Mouse (Mus musculus) kidney, postnatal 10 days (tissue): ENCODE data around the gene Ugp2.
"Not testable (repeated sequence)": the region's sequence is repeated elsewhere in the genome, so short reads cannot be mapped to it uniquely, and the experiment has no call there.

ENCODE experiments used
- DNase-seq: peaks from one replicate; pipeline ENCODE4 v3.0.0; 2021; ENCODE audit warnings: mixed read lengths

Ugp2 gene

DNA sequence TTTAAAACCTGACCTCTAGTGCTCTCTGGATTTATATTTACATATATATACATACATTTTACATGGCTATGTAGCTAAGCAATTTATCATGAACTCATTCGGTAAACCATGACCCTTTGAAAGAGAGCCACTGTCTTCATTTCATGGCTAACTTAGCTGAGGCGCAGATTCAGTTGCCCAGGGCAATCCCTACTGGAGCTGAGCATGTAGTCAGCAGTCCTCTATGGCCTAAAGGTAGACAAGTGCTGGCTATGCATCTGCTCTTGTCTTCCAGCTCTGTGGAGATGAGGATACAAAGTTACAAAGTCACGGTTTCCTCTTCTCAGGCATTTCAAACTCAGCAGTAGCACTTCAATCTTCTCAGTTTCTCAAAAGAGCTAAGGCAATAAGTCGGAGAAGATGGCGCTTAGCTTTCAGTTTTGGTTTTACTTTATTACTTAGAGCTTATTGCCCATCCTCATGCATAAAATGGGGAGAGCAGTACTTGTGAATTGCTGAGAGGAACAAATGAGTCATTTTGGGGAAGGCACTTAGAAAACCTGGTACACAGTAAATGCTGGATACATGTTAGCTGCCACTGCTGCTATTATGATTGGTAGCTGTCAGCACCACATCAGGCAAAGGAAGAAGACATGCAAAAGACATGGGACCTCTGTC lies 38.2 kb downstream of the Ugp2 start:
- DNase-seq = no peak

DNA sequence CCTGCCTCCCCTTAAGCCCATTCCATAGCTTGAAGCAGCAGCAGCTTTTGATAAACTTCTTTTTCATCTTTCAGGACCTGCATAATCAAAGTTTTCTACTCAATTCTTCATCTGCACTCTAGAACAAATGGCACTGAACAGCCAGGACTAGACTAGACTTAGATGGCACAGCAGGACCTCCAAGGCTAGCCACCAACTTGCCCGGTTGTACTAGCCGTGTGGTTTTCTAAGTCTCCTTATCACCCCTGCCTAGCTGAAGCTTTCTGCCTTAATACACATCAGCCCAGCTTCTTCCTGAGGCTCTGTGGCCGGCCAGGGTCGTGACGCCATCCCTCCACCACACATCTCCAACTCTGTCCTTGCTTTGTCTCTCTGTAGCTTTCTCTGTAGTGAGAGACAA lies 42.9 kb downstream of the Ugp2 start:
- DNase-seq = no peak

DNA sequence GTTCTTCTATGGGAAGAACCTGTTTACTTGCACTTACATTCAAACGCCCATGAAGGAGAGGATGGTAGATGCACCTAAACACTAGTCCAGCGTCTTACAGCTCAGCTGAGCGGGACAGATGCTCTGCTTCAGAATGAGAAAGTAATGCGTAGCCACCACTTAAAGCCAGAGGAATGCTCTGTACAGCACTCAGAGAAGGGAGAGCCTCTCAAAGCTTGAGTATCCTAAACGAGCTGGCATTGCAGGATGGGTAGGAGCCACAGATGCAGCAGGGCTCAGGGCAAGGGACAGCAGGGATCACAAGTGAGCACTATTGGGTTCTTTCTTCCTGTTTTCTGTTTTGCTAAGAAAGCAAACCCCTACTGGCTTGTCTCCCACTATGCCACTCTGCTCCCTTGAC lies 43.5 kb downstream of the Ugp2 start:
- no peak for DNase-seq

DNA sequence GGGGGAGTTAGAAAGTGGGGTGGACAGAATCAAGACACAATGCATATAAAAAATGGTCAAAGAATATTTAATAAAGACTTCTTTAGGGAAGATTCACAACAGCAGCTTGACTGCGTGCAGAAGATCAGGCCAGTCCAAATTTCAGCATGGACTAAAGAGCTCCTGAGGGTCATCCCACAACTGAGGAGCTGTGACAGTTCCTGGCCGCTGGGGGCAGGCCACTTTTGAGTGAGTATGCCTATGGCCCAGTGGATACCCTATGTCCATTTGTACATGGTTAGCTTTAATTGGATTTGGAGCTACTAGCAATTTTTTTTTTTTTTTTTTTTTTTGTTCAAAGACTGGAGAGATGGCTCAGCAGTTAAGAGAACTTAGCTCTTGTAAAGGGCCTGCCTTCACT lies 44.2 kb downstream of the Ugp2 start:
- peak; percentile 20 for DNase-seq

DNA sequence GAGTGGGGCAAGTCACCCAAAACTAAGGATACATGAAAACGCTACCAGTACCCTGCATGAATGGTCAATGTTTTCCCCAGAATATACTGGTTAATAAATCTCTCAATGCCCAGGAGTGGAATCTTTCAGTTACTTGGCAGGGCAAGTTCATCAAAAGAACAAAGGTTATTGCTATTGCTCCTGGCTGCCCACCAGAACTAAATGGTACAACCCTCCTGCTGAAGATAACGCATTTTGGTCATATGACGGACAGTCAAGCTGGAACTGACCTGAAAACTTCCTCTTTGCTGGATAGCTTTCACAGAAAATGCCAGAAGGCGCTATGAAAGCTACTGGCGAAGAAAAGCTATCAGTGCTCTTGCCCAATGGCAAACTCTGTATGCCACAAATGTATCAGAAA lies 45.2 kb downstream of the Ugp2 start:
- peak; percentile 12 for DNase-seq

DNA sequence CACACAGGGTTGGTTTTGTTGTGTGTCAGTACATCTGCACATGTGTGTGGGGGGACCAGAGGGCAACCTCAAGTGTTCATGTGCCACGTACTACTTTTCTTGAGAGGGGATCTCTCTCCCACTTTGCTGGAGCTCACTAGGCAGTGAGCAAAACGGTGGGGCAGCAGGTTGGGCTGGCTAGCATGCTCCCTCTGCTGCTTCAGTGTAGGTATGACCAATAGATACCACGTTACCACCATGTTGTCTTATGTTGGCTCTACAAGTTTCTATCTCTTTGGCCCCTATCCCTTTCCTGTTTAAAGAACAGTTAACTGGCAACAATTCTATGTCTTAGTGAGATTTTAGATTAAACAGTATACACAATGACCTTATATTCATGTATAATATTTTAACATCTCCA lies 48.7 kb downstream of the Ugp2 start:
- DNase-seq = no peak

DNA sequence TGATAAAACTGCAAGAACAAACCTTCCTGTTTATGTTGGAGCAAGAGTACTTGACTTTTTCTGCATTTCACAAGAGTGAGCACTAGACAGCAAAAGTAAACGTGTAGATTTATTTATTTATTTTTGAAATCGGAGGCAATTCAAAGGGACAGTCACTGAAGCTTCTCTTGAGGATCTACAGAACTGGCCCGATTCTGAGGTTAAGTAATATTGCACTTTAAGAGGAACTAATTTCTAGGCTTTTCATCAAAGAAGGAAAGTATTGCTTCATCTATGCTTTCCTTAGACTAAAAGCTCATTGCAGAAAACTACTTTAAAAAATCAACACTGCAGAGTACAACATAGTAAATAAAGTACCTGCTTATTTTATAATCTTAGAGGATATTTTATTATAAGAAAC lies 49.4 kb downstream of the Ugp2 start:
- DNase-seq = no peak

DNA sequence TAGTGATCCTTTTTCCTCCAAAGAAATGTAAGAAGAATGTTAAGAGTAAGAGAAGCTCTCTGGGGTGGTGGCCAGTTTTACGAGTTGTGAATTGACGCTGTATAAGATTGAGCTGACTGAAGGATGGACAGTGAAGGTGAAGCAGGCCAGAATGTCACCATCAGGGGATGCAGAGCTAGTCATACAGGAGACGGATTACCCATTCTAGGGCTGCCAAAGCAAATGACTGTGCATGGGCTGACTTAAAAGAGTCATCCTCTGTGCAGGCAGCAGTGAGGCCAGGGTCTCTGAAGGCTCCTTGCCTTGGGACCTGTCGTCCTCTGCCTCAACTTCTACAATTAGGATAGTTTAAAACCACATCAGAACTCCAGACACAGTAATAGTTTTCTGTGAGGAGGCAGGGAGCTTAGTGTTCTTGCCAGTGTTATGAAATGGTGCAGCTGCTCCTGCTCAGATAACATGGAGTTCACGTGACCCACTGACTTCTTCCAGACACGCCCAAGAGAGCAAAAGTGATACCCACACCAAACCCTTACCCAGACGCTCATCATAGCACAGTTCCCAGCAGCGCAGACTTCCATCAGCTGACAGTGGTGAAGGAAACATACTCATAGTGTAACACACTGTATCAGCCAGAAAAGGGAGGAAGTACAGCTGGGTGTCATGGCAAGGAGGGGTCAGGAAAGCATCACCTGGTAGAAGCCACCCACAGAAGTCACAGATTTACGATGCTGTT lies 56.9 kb downstream of the Ugp2 start:
- no peak for DNase-seq

DNA sequence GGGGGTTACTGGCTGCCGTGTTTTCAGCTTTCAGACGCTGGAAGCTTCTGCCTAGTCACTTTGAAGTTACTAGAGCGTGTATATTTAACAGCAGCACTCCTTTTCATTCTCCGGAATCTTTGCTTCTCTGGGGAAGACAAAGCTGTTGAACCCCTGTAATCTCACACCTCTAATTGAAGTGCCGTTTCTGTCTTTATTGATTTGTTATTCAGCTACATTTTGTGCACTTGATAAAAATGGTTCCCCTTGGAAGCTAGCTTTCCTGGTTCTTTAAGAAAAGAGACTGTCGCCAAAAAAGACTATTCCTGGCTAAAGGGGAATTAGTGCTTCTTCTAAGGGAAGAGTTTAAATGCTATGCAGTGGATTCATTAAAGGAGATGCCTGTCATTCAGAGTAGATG lies 61.5 kb downstream of the Ugp2 start:
- DNase-seq = no peak

DNA sequence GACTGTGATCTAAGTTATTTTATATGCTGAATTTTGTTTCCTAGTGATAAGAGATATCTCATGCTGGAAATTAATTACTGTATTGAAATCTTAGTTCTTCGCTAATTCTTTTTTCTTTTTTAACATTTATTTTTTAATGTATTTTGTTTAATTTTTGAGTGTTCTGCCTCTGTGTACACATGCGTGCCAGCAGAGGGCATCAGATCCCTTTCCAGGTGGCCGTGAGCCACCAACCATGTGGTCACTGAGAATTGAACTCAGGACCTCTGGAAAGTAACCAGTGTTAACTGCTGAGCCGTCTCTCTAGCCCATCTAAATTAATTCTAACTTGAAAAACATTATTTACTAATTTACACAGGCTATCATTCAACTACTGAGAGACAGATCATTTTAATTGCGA lies 62.9 kb downstream of the Ugp2 start:
- peak; percentile 46 for DNase-seq

DNA sequence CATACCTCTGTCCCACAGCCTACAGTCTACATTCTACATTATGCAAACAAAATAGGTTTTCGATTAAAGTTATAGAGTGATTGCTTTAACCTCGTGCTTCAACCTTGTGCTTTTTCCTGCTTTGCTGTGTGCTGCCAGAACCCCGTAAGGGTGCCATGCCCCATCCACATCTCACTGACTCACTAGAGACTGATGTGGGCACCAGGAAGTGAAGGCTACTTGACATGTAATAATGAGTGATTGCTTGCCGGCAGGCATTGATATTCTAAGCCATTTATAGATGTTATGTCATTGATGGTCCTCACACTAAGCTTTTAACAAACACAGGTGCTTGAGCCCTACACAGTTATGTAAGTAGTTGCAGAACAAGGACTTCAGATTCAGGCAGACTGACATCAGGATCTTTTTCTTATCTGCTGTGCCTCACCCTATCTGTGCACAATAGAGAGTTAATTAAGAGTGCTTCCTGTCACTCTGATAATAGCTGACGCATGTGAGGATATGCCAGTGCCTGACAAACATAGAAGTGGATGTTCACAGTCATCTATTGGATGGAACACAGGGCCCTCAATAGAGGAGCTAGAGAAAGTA lies 63.8 kb downstream of the Ugp2 start:
- DNase-seq = no peak

DNA sequence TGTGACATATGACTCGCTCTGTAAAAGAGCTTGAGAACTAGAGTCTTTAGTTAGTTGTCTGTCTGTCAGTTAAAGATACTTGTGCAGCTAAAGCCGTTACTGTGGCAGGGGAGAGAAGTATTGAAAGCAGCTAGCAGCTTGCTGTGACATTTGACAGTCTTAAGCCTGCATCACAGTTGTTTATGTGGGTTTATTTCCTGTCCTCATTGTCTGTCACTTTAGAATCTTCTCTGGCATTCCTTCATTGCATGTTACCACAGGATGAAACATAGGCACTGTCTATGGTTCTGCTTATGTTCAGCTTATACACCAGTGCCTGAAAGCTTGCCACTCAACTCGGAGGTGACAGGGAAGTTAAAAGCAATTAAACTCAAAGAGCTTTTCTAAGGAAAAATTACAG lies 67.4 kb downstream of the Ugp2 start:
- DNase-seq = no peak

DNA sequence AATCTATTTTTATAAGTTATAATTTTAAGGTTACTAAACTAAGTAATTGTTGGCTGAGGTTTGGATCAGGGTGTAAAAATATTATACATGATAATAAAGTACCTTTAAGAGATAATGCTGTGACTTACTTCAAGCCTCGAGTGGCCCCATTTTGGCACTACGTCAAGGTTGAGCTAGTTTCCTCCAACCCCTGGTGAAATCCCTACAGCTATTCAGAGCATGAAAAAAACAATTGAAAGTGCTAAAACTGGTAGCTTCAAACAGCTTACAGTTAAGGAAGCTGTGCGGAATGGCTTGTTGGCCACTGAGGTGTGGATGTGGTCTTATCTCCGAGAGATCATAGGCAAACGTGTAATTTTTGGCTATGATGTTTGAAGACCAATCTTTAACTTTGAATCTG lies 75.5 kb downstream of the Ugp2 start:
- no peak for DNase-seq

DNA sequence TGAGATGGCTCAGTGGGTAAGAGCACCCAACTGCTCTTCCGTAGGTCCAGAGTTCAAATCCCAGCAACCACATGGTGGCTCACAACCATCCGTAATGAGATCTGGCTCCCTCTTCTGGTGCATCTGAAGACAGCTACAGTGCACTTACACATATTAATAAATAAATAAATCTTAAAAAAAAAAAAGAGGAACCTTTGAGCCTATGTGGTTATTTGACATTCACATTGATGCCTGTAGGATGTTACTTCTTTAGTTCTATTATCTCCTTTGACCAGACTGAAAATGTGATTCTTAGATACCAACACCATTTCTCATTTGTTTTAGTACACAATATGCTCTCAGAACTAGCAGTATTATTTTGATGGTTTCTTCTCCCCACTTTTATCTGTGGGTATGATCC lies 82.8 kb downstream of the Ugp2 start:
- DNase-seq = not testable (repeated sequence)

DNA sequence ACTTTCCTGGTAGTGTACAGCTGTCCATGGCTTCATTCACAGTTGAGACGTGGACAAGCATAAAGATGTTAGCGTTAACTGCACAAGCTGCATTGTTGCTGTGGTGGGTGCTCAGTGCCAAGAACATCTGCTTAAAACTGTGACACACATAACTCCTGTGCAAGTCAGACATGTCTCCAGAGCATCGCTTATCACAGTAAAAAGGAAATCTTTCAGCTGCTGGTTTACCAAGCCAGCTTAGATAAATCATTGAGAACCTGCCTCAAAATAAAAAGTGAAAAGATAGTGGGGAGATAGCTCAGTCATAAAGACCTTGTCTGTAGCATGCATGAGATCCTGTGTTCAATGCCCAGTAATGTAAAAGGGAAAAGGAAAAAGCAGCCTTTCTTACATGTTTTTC lies 84.6 kb downstream of the Ugp2 start:
- no peak for DNase-seq

DNA sequence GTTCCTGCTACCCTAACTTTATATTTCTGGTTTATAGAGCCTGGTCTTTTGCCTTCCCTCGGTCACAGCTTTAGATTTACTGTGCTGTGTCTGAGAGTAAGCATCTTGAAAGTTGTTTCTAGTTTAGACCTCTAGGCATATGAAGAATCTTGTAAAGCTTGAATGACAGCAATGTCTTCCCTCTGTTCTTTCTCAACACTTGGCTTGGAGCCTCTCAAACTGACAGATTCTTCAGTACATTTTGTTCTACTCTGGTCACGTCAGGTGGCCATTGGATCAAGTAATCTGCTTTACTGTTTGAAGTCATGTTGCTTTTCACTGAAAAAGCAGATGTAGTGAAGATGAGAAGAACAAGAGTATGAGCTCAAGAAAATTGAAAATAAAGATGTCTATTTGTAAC lies 94.8 kb downstream of the Ugp2 start:
- no peak for DNase-seq
